Mouse (Mus musculus) olfactory bulb, adult 2 months (tissue): Measurements from ENCODE around the gene Id2.

Experiments
- CTCF ChIP-seq: fragments of 200-500 bp; IDR thresholded peaks from 2 replicates; pipeline ENCODE4 v1.5.1; 2012; ENCODE audit warnings: low read depth, mild to moderate bottlenecking, low read length, moderate library complexity; ENCODE audit not compliant: insufficient read depth
- POLR2A ChIP-seq: fragments of 200-500 bp; IDR thresholded peaks from 2 replicates; pipeline ENCODE4 v1.6.1; 2012; ENCODE audit warnings: mild to moderate bottlenecking, low read depth, low read length, moderate library complexity; ENCODE audit not compliant: insufficient read depth

DNA sequence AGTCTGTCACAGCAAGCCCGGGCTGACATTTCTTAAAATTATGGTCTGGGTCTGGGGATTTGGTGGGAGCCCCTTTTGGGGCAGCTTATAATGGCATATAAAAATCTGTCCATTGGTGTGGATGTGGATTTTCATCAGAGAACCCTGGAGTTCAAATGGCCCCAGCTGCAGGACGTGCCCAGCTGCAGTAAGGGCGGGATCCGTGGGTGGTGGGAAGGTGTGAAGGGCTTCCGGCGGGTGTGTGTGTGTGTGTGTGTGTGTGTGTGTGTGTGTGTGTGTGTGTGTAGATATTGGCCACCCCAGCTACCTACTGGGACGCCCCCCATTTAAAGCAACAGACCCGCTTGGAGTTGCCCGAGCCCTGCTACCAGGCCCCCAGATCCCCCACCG lies 1.2 kb upstream of the Id2 start:
- TF ChIP-seq CTCF (no peak), POLR2A (no peak)
